ENCODE assay signal across 2 mouse cellular contexts in the genomic region with DNA sequence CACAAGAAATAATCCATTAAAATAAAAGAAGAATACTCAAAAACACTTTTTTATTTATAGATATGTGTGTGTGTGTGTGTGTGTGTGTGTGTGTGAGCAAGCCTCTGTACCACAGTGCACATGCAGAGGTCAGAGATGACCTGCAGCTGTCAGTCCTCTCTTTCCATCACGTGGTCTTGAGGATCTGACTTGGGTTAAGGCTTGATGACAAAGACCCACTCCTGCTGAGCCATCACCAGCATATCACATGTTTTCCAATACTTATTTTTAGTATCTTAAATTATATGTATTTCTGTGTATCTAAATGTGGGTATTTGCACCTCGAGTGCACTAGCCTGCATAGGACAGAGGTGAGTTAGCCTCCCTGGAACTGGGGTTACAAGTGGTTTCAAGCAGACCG.
TF ChIP-seq lines count a peak whose summit lies in the region.

No protein-coding gene starts in this region.

TF ChIP-seq in CH12.LX, 34 proteins besides CTCF, POLR2A, EP300 and RAD21:
- TF ChIP-seq USF2 (conservative IDR thresholded peaks at IDR 0.05; ENCODE audit: low read depth, low read length) (0 out of 2 replicates have a peak, but pooled peaks have one; percentile 34), MYC (IDR thresholded peaks at IDR 0.05; ENCODE audit: low read depth, low read length) (no peak), USF1 (IDR thresholded peaks at IDR 0.05; ENCODE audit: low read depth, low read length) (peak; percentile 76), ETS1 (conservative IDR thresholded peaks at IDR 0.05; ENCODE audit: low read depth, low read length) (peak; percentile 53; the same call in 1 of the 2 replicates), E2F4 (IDR thresholded peaks at IDR 0.05; ENCODE audit: insufficient replicate concordance, low read depth, low read length) (no peak), HCFC1 (IDR thresholded peaks at IDR 0.05; ENCODE audit: low read depth, low read length) (no peak), NELFE (IDR thresholded peaks at IDR 0.05; ENCODE audit: low read depth, low read length) (no peak), ELF1 (IDR thresholded peaks at IDR 0.05; ENCODE audit: low read depth, low read length) (no peak), BHLHE40 (IDR thresholded peaks at IDR 0.05; ENCODE audit: low read depth, low read length) (peak; percentile 78)

TF ChIP-seq in myocyte, 11 proteins besides CTCF, POLR2A, EP300 and RAD21:
- peak; percentile 16 to 75 (median 61) for TF ChIP-seq MYOD1 (IDR thresholded peaks at IDR 0.05; ENCODE audit: control insufficient read depth in 1 of 3, insufficient read length in 2 of 3, low read depth in 2 of 3)
- TF ChIP-seq TCF3 (IDR thresholded peaks at IDR 0.05; ENCODE audit: insufficient read length, low read depth): no peak
- TF ChIP-seq MAX (IDR thresholded peaks at IDR 0.05; ENCODE audit: low read depth): no peak
- peak in 2 of 3 experiments; percentile 58 to 68 for TF ChIP-seq MYOG (IDR thresholded peaks at IDR 0.05; ENCODE audit: control insufficient read depth in 1 of 3, insufficient read depth in 1 of 3, insufficient read length in 2 of 3, low read depth in 2 of 3)
- peak; percentile 74 for TF ChIP-seq USF1 (IDR thresholded peaks at IDR 0.05; ENCODE audit: low read depth)
- no peak for TF ChIP-seq TCF12 (IDR thresholded peaks at IDR 0.05; ENCODE audit: insufficient read depth, poor library complexity, severe bottlenecking)
